In genomic region chr2:49557339-49557738, GRCm38 (mm10) we compare ENCODE assay signal across 11 mouse cellular contexts.
"Had no signal": no experiment of that assay in that cellular context is flagged by ENCODE, and none has a peak within 500 bp of the region (broad histone marks: within the 10 kb centered on the region; RNA-seq: fewer than 3 reads in every experiment).

No protein-coding gene starts in this region.

- DNase-seq: liver, postnatal 0 days; lung, postnatal 14 days; right cerebral cortex, adult 18-20 months; right cerebral cortex, postnatal 25 days; right cerebral cortex, postnatal 4 days; spleen, adult 18-20 months; thymus, adult 18-20 months; thymus, postnatal 14 days; thymus, postnatal 36 days had no signal

- ATAC-seq: liver, postnatal 0 days; midbrain, embryonic 13.5 days; midbrain, embryonic 15.5 days had no signal
